Mouse (Mus musculus): ENCODE results near the gene Rab4a.

Gene Rab4a

DNA sequence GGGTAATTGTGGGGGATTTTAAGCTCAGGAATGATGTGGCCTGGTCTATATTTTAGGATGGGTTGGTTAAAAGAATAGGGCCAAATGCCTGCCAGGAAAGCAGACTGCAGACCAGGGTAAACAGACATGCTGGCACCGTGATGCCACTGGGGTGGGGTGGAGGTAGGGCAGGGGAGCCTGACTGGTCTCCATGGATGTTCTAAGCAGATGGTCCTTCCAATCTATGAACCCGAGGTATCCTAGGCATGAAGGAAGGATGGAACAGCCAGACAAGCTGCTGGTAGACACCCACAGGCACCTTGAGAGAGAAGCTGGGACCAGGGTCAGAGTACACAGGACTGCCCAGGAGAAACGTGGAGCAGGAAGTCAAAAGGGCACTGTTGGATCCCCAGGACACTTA, 41.8 kb downstream of the Rab4a start:
- DNase-seq (ENCODE audit: low read depth, low spot score): no peak

DNA sequence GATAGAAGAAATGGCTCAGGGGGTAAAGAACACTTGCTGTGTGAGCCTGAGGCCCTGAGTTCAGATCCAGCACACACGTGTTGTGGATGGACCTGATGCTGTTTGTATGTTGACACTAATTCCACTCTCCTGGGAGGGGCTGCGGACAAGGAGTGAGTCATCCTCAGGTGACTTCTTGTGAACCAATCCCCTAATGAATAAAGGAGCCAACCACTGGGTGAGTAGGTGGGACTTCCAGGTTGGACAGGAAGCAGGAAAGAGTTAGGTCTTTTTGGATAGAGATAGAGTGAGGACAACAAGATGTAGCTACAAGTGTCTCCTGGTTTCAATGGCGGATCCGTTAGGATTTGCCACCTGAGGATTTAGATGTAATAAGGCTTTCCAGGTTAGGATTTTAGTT, 43.6 kb downstream of the Rab4a start:
- peak; percentile 85 for DNase-seq (ENCODE audit: low read depth, low spot score)

DNA sequence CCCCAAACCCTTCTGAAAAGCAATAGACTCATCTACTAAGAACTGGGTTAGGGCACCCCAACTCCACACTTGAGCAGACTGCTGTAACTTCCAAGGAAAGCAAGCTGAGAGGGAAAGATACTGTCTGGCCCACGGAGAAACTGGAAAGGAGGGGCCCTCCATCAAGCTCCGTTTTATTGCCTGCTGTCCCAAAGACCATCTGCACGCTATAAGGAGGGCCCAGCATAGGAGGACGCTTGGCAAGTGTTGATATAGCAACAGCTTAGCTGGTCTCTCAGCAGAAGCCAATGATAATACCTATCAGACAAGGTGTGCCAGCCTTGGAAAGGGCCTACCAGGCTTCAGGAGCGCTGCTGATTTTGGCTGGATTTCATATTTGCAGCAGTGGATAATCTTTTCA, 45.8 kb downstream of the Rab4a start:
- no peak for DNase-seq (ENCODE audit: low read depth, low spot score)

DNA sequence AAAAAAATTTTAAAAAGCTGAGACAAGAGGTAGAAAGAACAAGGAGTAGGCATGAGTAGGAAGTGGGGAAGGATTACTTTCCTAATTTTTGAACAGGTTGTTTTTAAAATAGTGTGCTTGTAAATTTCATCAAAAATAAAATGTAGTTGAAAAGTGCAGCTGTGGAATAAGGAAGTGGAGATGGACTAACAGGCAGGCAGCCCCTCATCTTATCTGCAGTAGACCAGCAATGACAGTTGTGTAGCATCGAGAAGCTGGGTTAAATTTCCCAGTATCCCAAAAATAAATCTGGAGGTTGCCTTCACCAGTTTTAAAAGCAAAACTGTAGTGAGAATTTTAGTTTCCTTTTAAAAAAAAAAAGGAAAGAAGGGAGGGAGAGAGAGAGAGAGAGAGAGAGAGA, 48.5 kb downstream of the Rab4a start:
- no peak for DNase-seq (ENCODE audit: low read depth, low spot score)

DNA sequence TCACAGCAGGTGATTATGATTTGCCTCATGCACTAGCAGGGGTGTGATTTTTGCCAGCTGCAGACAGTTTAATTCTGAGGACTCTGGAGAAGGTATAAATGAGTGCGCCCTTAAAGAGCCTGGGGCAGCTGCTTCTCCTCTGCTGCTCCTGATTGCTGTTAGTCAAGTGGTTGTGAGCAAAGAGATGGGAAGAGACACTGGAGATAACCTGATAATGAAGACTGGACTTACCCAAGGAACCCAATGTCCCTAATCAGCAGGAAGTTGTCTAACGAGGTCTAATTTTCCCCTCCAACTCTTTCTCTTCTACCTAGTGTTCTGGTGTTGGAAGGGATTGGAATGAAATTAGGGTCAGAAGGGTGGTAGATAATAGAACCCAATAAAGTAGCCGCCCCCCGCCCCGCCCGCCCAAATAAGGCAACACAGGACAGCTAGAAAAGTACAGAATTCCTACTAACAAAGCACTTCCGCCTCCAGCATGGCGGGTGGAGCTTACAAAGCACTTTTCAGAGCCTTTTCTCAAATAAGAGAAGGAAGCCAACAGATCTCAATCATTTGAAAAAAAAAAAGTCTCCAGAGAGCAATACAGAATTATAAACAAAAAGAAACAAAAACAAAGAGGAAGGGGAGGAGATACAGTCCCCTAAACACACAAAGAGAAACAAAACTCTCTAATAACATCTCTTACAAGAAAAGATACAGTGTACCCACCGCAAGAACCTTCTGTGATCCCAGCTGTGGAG, 49.1 kb downstream of the Rab4a start:
- no peak for DNase-seq (ENCODE audit: low read depth, low spot score)

DNA sequence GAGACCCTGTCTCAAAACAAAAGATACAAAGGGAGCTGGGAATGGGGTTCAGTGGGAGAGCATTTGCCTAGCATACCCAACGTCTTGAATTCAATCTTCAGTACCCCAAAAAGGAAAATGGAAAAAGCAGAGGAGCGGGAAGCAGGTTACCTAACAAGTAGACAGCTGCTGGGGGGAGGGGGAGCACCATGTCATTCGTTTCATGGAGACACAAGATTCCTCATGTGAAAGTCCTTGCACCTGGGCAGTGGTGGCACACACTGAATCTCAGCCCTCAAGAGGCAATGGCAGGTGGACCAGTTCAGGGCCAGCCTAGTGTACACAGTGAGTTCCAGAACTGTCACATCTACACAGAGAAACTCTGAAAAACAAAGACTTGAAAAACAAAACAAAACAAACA, 51.6 kb downstream of the Rab4a start:
- no peak for DNase-seq (ENCODE audit: low read depth, low spot score)

DNA sequence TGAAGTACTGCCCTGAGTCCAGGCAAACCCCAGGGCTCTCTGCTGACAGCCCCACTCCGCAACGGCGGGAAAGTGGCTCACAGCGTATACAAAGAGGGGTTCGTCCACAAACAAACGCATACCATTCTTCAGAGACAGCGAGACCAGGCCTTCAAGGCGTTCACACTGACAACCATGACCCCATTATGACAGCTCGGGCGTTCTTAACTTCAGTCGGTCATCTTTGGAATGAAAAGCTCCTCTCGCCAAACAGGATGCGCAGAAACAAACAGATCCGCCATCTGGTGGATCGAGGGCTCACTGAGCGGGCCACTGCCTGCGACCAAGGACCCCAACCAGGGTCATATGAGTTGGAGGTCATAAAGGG, 52.8 kb downstream of the Rab4a start:
- DNase-seq (ENCODE audit: low read depth, low spot score): no peak

DNA sequence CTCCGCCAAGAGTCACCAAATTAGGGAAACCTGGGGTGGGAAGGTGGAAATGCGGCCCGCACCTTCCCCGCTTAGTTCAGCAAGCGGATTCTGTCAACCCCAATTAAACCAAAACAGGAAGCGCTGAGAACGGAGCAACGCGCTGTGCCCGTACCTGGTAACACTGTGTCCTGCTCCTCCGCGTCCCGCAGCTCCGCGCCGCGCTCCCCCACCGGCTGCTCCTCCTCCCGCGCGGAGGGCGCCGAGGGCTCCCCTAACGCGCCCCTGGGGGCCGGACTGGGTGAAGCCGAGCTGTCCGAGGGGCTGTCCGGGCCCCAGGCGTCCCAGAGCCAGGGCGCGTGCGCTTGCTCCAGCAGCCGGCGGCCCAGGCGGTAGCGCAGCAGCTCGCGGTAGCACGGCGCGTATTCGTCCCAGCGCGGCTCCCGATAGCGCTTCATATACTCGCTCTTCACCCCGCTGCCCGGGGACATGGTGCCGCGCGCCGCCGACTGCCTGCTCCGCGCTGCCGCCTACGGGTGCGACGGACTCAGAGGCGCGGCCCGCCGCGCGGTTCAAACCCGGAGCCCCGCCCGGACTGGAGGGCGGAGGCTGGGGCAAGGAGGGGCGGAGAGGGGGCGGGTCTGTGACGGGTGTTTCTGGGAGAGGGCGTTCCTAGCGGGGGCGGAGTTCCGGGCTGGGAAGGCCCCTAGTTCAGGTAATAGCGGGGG, 53.3 kb downstream of the Rab4a start:
- DNase-seq (ENCODE audit: low read depth, low spot score): peak; percentile 97

DNA sequence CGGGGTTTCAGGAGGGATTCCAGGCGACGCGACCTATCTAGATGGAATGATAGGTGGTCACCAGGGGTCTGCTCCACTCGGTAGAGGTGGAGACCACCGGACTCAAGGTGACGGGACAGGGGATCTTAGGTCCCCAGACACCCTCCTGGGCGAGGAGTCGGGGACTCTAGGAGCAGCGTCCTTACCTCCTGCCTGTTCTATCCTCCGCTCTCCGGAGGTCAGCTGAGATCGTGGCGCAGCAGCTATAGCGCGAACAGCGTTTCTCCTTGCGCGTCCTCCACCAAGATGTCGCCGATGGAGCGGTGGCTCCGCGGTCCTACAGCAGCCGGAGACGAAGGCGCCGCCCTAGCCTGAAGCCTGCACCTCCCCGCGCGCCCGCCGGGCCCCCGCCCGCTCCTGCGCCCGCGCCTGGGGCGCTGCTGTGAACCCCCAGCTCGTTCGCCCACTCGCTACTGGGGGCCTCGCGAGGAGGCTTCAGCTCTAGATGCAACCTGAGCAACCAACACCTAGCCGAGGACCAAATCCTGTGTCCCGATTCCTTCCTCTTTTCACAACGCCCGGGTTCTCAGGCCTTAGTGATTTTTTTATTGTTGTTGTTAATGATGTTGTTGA, 54.0 kb downstream of the Rab4a start, which contains the start of gene Ccsap:
Ccsap (minus strand) TSS at position 562 of the 612 bp plus-strand sequence.
- no peak for DNase-seq (ENCODE audit: low read depth, low spot score)

DNA sequence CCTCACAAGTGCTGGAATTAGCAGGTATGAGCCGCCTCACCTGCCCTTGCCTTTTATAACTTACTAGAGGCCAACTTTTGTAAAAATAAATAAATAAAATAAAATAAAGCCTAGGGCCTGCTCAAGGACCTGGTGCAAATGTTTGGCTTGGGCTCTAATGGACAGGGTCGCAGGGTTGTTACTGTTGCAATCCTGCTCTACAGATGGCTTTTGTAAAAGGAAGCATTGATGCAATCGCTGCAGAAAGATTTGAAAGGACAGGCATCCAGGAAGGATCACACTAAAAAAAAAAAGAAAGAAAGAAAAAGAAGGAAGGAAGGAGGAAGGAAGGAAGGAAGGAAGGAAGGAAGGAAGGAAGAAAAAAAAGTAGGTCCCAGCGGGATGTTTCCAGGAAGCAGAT, 54.6 kb downstream of the Rab4a start:
- DNase-seq (ENCODE audit: low read depth, low spot score): no peak

DNA sequence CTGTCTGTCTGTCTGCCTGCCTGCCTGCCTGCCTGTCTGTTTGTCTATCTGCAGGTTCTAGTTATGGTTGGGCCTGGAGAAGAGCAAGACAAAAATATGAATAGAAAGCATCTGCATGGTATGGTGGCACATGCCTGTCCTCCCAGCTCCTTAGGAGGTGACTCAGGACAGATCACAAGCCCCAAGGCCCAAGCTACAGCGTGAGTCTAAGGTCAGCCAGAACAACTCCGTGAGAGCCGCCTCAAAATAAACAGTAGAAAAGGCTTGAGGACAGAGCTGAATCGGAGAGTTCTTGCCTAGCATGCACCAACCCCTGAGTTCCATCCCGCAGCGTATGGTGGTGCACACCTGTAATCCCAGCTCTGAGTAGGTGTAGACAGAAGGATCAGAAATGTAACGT, 60.0 kb downstream of the Rab4a start:
- DNase-seq (ENCODE audit: low read depth, low spot score): no peak

DNA sequence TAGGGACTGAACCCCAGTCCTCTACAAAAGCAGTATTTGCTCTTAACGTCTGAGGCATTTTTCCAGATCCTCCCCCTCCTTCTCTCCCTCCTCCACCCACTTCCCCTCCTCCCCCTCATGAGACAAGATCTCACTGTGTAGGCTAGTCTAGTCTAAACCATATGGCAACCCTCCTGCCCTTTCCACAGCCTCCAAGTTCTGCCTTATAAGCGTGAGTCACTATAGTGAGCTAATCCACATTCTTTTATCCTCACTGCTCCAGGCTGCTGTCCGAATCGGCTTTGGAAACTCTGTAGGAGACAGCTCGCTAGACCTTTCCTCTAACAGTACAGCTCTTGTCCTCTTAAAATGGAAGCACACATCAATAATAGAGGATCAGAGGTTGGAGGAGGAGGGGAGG, 61.2 kb downstream of the Rab4a start:
- no peak for DNase-seq (ENCODE audit: low read depth, low spot score)

DNA sequence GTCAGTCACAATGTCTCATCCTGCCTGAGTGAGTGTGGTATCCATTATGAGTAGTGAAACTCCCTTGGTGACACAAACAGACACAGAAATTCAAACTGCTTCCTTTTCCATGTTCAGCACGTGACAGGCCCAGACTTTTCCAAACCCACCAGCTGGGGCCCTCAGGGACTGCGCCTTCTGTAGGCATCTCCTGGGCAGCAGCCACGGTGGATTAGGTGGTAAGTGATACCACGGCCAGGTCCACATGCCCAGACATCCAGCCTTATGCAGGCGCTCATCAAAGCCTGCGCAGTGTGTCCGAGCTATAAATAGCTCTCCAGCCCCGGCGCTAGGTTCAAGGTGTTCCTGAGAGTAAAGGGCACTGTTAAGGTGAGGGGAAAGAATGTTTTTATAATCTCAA, 66.3 kb downstream of the Rab4a start:
- DNase-seq (ENCODE audit: low read depth, low spot score): no peak

DNA sequence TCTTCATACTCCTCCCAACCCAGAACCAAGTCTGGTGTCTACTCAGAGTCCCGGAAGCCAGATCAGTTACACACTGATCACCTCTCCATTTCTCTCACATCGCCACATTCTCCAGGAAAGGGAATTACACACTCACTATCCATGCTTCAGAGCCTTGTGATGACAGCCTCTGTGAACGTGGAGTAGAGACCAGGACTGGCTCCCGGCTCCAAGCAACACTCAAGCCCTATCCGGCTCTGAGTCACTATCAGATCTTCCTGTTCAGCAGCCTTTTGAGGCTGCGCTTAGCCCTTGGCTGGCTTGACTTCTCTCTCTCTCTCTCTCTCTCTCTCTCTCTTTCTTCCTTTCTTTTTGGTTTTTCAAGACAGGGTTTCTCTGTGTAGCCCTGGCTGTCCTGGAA, 67.6 kb downstream of the Rab4a start:
- no peak for DNase-seq (ENCODE audit: low read depth, low spot score)

DNA sequence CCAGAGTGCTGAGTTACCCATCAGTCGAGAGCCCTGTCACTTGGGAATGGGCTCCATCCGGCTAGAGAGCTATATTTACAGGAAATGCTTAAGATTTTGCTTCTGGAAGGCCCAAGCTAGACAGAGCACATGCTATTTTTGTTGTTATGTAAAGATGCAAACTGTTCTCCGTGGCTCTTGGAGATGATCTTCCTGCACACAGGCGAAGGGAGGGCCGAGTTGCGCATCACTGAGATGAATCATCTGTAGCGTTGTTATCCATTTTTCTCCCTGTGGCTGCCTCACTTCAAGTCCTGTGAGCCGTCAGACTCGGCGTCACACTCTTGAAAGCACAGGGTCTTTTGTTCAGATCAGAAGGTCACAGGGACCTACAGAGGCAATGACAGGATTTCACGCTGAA, 68.5 kb downstream of the Rab4a start:
- no peak for DNase-seq (ENCODE audit: low read depth, low spot score)

DNA sequence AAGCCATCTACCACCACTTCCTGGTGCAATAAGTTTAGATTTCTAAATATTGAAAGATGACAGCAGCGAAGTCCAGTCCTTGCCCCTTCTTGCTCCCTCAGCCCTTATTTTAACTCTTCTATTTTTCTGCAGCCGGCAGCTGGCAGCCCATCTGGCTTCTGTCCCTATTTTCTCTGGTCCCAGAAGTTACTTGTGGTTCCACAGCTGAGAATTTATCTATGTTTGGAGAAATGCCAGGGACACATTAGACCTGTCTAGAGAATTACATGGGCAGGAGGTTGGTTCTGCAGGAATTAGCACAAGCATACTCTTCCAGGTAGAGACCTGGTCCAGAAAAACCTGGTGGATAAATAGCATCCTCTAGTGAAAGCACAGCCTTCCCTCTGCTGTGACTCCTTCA, 72.1 kb downstream of the Rab4a start:
- DNase-seq (ENCODE audit: low read depth, low spot score): no peak

DNA sequence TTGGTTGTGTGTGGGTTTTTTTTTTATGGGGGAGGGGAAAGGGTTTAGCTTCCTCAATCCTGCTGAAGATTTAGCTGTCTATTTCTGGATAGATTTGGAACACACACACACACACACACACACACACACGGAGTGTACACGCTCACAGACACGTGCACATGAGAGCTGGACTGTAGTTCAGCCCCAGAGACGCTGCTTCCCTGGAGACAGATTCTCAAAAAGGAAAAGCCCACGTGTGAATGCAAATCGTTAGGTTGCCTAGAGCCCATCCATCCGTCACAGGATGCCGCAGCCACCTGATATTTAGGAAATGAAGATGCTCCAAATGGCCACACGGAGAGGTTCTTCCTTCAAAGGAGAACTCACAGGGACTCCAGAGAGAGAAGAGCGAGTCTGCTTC, 74.5 kb downstream of the Rab4a start:
- DNase-seq (ENCODE audit: low read depth, low spot score): no peak

DNA sequence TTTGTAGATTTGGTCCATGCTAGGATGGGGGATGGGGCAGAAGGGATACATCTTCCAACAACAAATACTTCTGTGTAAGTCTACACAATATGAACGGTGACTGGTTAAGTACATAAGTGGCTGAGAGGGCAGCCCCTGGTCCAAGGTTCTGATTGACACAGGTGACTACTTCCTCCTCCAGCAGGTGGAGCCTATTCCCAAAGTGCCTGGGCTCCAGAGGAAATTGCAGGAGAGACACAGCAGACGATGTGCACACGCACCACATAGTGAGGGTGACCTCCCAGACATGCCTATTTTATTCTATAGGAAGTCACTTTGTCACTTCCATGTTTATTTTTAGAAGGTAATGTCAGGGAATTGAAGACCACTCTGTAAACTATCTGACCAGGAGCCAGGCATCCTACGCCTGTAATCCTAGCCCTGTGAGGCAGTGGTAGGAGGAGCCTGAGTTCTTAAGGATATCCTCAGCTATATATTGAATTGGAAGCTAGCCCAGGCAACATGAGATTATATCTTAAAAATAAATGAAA, 75.1 kb downstream of the Rab4a start:
- DNase-seq (ENCODE audit: low read depth, low spot score): no peak

DNA sequence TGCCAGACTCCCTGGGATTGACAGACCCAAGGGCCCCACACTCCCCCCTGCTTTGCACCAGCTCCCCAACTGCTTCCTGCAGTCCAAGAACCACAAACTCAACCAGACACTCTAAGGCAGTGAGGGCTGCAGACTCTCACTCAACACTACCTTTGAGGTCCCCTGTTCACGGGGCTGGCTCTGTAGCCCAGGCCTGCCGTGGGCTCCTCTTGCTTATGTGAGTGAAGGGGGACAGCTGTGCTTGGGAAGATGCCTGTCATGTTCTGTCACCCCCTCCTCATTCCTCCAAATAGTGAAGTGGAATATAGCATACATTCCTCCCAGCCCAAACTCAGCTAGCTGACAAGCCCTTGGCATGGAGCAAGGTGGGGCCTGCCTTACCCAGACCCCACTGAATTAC, 76.6 kb downstream of the Rab4a start:
- DNase-seq (ENCODE audit: low read depth, low spot score): no peak

DNA sequence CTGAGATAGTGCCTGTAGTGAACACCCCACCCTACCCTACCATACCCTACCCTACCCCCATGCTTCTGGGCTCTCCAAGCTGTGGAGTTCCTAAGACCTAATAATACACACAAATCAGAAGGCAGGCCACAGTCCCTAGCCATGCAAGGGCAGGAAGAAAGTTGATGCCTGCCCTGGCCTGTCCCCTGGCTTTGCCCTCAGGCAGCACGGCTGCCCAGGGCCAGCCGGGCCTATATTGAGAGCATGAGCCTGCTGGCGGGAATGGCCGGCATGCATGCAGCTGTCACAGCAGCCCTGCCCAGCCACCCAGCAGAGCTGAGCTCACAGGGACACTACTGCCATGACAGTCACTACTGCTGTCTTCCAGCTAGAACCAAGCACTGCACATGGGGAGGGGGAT, 77.3 kb downstream of the Rab4a start:
- no peak for DNase-seq (ENCODE audit: low read depth, low spot score)
